8 mouse cellular contexts compared by ENCODE assay signal in the genomic region with DNA sequence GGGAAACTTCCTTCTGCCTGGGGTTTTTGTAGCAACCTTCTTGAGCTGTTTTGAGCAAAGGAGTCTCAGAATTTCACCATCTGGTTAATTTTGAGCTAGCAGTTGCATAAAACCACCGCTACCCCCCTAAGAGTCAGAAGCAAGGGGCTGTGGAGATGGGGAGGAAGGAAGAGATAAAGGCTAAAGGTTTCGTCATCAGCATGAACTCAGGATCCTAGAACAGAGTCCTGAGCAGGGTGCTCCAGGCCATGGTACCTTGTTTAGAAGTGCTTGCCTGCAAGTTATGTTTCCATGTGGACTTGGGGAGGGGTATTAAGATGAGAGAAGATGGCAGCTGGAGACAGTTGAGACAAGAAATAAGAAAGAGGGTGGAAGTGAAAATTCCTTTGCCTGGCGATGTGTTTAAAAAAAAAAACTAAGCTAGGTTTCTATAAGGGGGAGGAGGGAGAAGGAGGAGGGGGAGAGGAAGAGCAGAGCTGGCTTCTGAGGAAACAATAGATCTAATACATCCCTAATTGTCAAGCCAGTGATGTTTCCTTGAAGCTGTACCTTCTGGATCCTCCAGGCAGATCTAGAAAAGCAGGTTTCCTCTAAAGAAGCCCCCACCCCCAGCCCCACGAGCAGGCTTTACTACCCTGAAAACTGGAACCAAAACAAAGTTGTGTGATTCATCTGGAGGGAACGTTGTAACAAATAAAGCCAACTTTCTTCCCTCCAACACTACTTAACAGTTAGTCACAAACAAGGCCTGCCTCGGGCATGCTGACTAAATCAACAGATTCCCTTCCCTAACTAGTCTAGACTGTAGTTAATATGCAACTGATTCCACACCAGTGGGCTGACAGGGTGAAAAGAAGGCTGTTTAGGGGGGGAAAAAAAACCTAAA. TPM values are rescaled to one million over a fixed set of nuclear protein-coding genes. Genes with fewer than 3 reads are reported as not detected.
DNase-seq lines count a peak whose midpoint lies in the region; ATAC-seq and TF ChIP-seq lines count a peak whose summit lies in the region.

No protein-coding gene starts in this region.

- no peak for ATAC-seq in forebrain, postnatal 0 days
- no peak for ATAC-seq in intestine, postnatal 0 days
- ATAC-seq in lung, embryonic 16.5 days (ENCODE audit: low read depth): no peak

- dilution Hi-C loops in CH12.LX (cut with MboI; ENCODE audit: extremely low pct_ligation_motif_present, extremely low pct_unique_long_range_greater_than_20kb, low sequenced_read_pairs): no loop called here

- H3K27me3 ChIP-seq in cerebellum, adult 2 months (ENCODE audit: control insufficient read depth, insufficient read depth, low read length): no peaks in the 10 kb centered on the region
- no peaks in the 10 kb centered on the region for H3K27me3 ChIP-seq in CH12.LX (replicated peaks)
- H3K27me3 ChIP-seq in forebrain, postnatal 0 days (ENCODE audit: insufficient read depth, low read length): no peaks in the 10 kb centered on the region
- no peaks in the 10 kb centered on the region for H3K27me3 ChIP-seq in intestine, postnatal 0 days (replicated peaks; ENCODE audit: control insufficient read depth, insufficient read depth, low read length)
- H3K27me3 ChIP-seq in lung, embryonic 16.5 days (ENCODE audit: control insufficient read depth, insufficient read depth, low read depth, low read length): no peaks in the 10 kb centered on the region

- H3K4me2 ChIP-seq in CH12.LX (ENCODE audit: insufficient read depth, low read depth, poor library complexity, severe bottlenecking): peak overlapping the region; percentile 95
- H3K4me2 ChIP-seq in forebrain, postnatal 0 days (ENCODE audit: low read depth): peak overlapping the region; percentile 73
- peak overlapping the region; percentile 80 for H3K4me2 ChIP-seq in intestine, postnatal 0 days (replicated peaks; ENCODE audit: low read depth)
- H3K4me2 ChIP-seq in lung, embryonic 16.5 days (ENCODE audit: low read depth, low read length): peak overlapping the region; percentile 84

- no peak for TF ChIP-seq RAD21 in CH12.LX (IDR thresholded peaks at IDR 0.05; ENCODE audit: low read depth, low read length)

- no peaks in the 10 kb centered on the region for H3K9me3 ChIP-seq in CH12.LX (replicated peaks; ENCODE audit: low read length)
- no peaks in the 10 kb centered on the region for H3K9me3 ChIP-seq in forebrain, postnatal 0 days (ENCODE audit: low read length)
- H3K9me3 ChIP-seq in intestine, postnatal 0 days (ENCODE audit: control insufficient read depth): no peaks in the 10 kb centered on the region
- no peaks in the 10 kb centered on the region for H3K9me3 ChIP-seq in lung, embryonic 16.5 days (ENCODE audit: control insufficient read depth, low read length)

- TF ChIP-seq CTCF in cerebellum, adult 2 months (IDR thresholded peaks at IDR 0.05; ENCODE audit: borderline replicate concordance, insufficient read depth, low read depth, low read length): no peak
- TF ChIP-seq CTCF in CH12.LX (conservative IDR thresholded peaks at IDR 0.05 in 1 of 2, IDR thresholded peaks at IDR 0.05 in 1 of 2; ENCODE audit: low read depth in 2 of 2, low read length in 2 of 2): no peak
- TF ChIP-seq CTCF in forebrain, postnatal 0 days (IDR thresholded peaks at IDR 0.05; ENCODE audit: low read depth): no peak
- no peak for TF ChIP-seq CTCF in intestine, postnatal 0 days (IDR thresholded peaks at IDR 0.05; ENCODE audit: low read depth)

- peak overlapping the region; percentile 99 for H3K4me3 ChIP-seq in cerebellum, adult 2 months (replicated peaks; ENCODE audit: insufficient read depth, low read depth, low read length)
- no peak overlapping the region for H3K4me3 ChIP-seq in CH12.LX (replicated peaks in 1 of 3; ENCODE audit: low read depth in 2 of 3, low read length in 2 of 3, poor library complexity in 1 of 3)
- peak overlapping the region; percentile 79 for H3K4me3 ChIP-seq in forebrain, postnatal 0 days (ENCODE audit: low read depth, low read length)
- peak overlapping the region; percentile 80 for H3K4me3 ChIP-seq in intestine, postnatal 0 days (ENCODE audit: low read depth, low read length)
- H3K4me3 ChIP-seq in lung, embryonic 16.5 days (ENCODE audit: low read length): peak overlapping the region; percentile 82

- peak overlapping the region; percentile 95; the same call in 1 of the 2 replicates for H3K27ac ChIP-seq in cerebellum, adult 2 months (ENCODE audit: insufficient read depth, low read length)
- H3K27ac ChIP-seq in CH12.LX (ENCODE audit: insufficient read depth, low read depth): no peak overlapping the region
- H3K27ac ChIP-seq in forebrain, postnatal 0 days (ENCODE audit: low read depth, low read length): peak overlapping the region; percentile 100
- 0 out of 2 replicates have a peak overlapping the region, but pooled peaks have one; percentile 100 for H3K27ac ChIP-seq in intestine, postnatal 0 days (ENCODE audit: low read depth, low read length)
- H3K27ac ChIP-seq in lung, embryonic 16.5 days (ENCODE audit: low read length): peak overlapping the region; percentile 98

- 5% methylated on average over 6 of the region's 6 CpGs for WGBS in cerebellum, adult 2 months
- 14% methylated on average over 6 of the region's 6 CpGs for WGBS in forebrain, postnatal 0 days
- WGBS in intestine, postnatal 0 days: 37% methylated on average over 6 of the region's 6 CpGs
- 28% methylated on average over 6 of the region's 6 CpGs for WGBS in lung, embryonic 16.5 days

- peaks cover 6% of the 10 kb centered on the region; the same call in 1 of the 2 replicates for H3K4me1 ChIP-seq in cerebellum, adult 2 months (ENCODE audit: control insufficient read depth, insufficient read depth, low read length)
- H3K4me1 ChIP-seq in CH12.LX (ENCODE audit: control insufficient read depth in 1 of 2, insufficient read depth in 2 of 2): peaks cover 4 to 31% of the 10 kb centered on the region in 2 experiments
- H3K4me1 ChIP-seq in forebrain, postnatal 0 days (ENCODE audit: insufficient read depth): peaks cover 31% of the 10 kb centered on the region
- 0 out of 2 replicates have a peak, but pooled peaks cover 4% of the 10 kb centered on the region for H3K4me1 ChIP-seq in intestine, postnatal 0 days (replicated peaks; ENCODE audit: control insufficient read depth, insufficient read depth, low read length)
- H3K4me1 ChIP-seq in lung, embryonic 16.5 days (replicated peaks; ENCODE audit: control insufficient read depth, insufficient read depth, low read length): peaks cover 17% of the 10 kb centered on the region

- H3K79me2 ChIP-seq in CH12.LX (replicated peaks; ENCODE audit: control insufficient read depth, extremely low read depth, insufficient read depth, poor library complexity, severe bottlenecking): peaks cover 4% of the 10 kb centered on the region; the same call in 1 of the 2 replicates

- 0 out of 2 replicates have a peak overlapping the region, but pooled peaks have one; percentile 0 for H3K9ac ChIP-seq in CH12.LX (ENCODE audit: insufficient read depth, low read depth)
- peak overlapping the region; percentile 88 for H3K9ac ChIP-seq in forebrain, postnatal 0 days
- peak overlapping the region; percentile 67; the same call in 1 of the 2 replicates for H3K9ac ChIP-seq in intestine, postnatal 0 days (ENCODE audit: low read depth, low read length)
- H3K9ac ChIP-seq in lung, embryonic 16.5 days (ENCODE audit: low read length): peak overlapping the region; percentile 83

- H3K36me3 ChIP-seq in CH12.LX (replicated peaks in 1 of 2; ENCODE audit: control insufficient read depth in 1 of 2, insufficient read depth in 1 of 2, low read length in 1 of 2): peaks cover 0 to 5% of the 10 kb centered on the region in 2 experiments
- no peaks in the 10 kb centered on the region for H3K36me3 ChIP-seq in forebrain, postnatal 0 days (ENCODE audit: insufficient read depth)
- no peaks in the 10 kb centered on the region for H3K36me3 ChIP-seq in intestine, postnatal 0 days (ENCODE audit: control insufficient read depth, insufficient read depth)
- no peaks in the 10 kb centered on the region for H3K36me3 ChIP-seq in lung, embryonic 16.5 days (ENCODE audit: control insufficient read depth, insufficient read depth, low read length)

- no peak for TF ChIP-seq EP300 in CH12.LX (IDR thresholded peaks at IDR 0.05; ENCODE audit: low read length)

- no peak for TF ChIP-seq POLR2A in cerebellum, adult 2 months (IDR thresholded peaks at IDR 0.05; ENCODE audit: borderline replicate concordance, insufficient read depth, low read length)
- no peak for TF ChIP-seq POLR2A in CH12.LX (IDR thresholded peaks at IDR 0.05; ENCODE audit: low read depth, low read length)

- in situ Hi-C loops in CH12.LX (cut with MboI; ENCODE audit: low pct_ligation_motif_present, low pct_unique_long_range_greater_than_20kb, low sequenced_read_pairs): loop anchor here (25.0 kb wide), 1 partner anchor 319 kb away; no protein-coding TSS in a partner anchor

- DNase-seq in cerebellum, adult 2 months: peak; percentile 41 to 52
- no peak for DNase-seq in cerebellum, postnatal 4 days (ENCODE audit: low spot score in 2 of 2)
- DNase-seq in CH12.LX (ENCODE audit: extremely low read depth) (no peak), MN1 (ENCODE audit: low spot score) (no peak)
- DNase-seq in forebrain, postnatal 0 days: peak; percentile 62
- DNase-seq in thymus, postnatal 0 days (ENCODE audit: low spot score): no peak

TF ChIP-seq in CH12.LX, 34 proteins besides CTCF, POLR2A, EP300 and RAD21:
- no peak for TF ChIP-seq TBP (conservative IDR thresholded peaks at IDR 0.05; ENCODE audit: low read depth, low read length)
- no peak for TF ChIP-seq ELF1 (IDR thresholded peaks at IDR 0.05; ENCODE audit: low read depth, low read length)
- no peak for TF ChIP-seq POLR2AphosphoS2 (IDR thresholded peaks at IDR 0.05; ENCODE audit: low read depth, low read length)
- no peak for TF ChIP-seq JUND (conservative IDR thresholded peaks at IDR 0.05; ENCODE audit: low read depth, low read length)
- no peak for TF ChIP-seq BHLHE40 (IDR thresholded peaks at IDR 0.05; ENCODE audit: low read depth, low read length)
- no peak for TF ChIP-seq IRF4 (IDR thresholded peaks at IDR 0.05; ENCODE audit: low read depth, low read length)
- TF ChIP-seq USF2 (conservative IDR thresholded peaks at IDR 0.05; ENCODE audit: low read depth, low read length): no peak
TF ChIP-seq in CH12.LX: peak in this region for 0.

RNA-seq across cellular contexts. Expression of a gene that starts 3.6 kb away (rescaled TPM):
- 19.7 and 21.5 TPM in 2 replicates for polyA plus RNA-seq in cerebellum, adult 2 months (2012; rRNA removed)
- total RNA-seq in CH12.LX (2012; rRNA removed) (4.7 and 6.2 TPM in 2 replicates), CH12.LX (2014; rRNA removed) (3.7 and 4.3 TPM in 2 replicates)
- polyA plus RNA-seq in CH12.LX (2012; ENCODE audit: insufficient read length, low read depth): 6.5 and 6.7 TPM in 2 replicates
- 51.4 and 61.5 TPM in 2 replicates for total RNA-seq in forebrain, postnatal 0 days (2014; rRNA removed)
- 98.1 and 154 TPM in 2 replicates for polyA plus RNA-seq in forebrain, postnatal 0 days (2015; fragmentation: Nextera tagmentation; extraction: Ambion mirVana)
- polyA plus RNA-seq in intestine, postnatal 0 days (2015; fragmentation: Nextera tagmentation; extraction: Ambion mirVana): 11.3 and 11.9 TPM in 2 replicates
- polyA plus RNA-seq in lung, embryonic 16.5 days (2015; fragmentation: Nextera tagmentation; extraction: Ambion mirVana): 25.6 and 25.8 TPM in 2 replicates
- polyA plus RNA-seq in thymus, postnatal 0 days (2015; fragmentation: Nextera tagmentation; extraction: Ambion mirVana): 22.0 and 31.2 TPM in 2 replicates

Comparison
In these comparisons a context has a peak if more than half of its experiments do, and no peak if none do; other contexts are left out.
1. DNase-seq: peak in cerebellum, adult 2 months (2 of 2) and forebrain, postnatal 0 days (single experiment); none in cerebellum, postnatal 4 days (0 of 2), CH12.LX (single experiment), MN1 (single experiment) and thymus, postnatal 0 days (single experiment).
2. H3K4me3 ChIP-seq: peak in cerebellum, adult 2 months (single experiment), forebrain, postnatal 0 days (single experiment), intestine, postnatal 0 days (single experiment) and lung, embryonic 16.5 days (single experiment); none in CH12.LX (0 of 3).
3. H3K9ac ChIP-seq: peak in every context shown above with its lines; median percentile 88 in forebrain, postnatal 0 days; 83 in lung, embryonic 16.5 days; 67 in intestine, postnatal 0 days; 0 in CH12.LX.
4. Peak in every context shown above with its lines, with median percentiles within 50 percentile points of each other: H3K4me2 ChIP-seq.